Mouse (Mus musculus): ENCODE results near the gene Ccp110.

Gene Ccp110

GRCm38 (mm10) chr7:118712228-118713173, at the start of gene Ccp110:
Gene Ccp110 (plus strand): TSS chr7:118712552.
- peak; percentile 89 to 90 for DNase-seq (ENCODE audit: low spot score in 2 of 2)

- DNase-seq (ENCODE audit: low spot score in 2 of 2) = no peak
These were observed 44.6 kb upstream of the Ccp110 start for GRCm38 (mm10) chr7:118667773-118668172.

- DNase-seq (ENCODE audit: low spot score in 2 of 2) = no peak
These were observed 42.2 kb upstream of the Ccp110 start for GRCm38 (mm10) chr7:118670142-118670541.

- DNase-seq (ENCODE audit: low spot score in 2 of 2) = no peak
These were observed 35.5 kb upstream of the Ccp110 start for GRCm38 (mm10) chr7:118676826-118677225.

- DNase-seq (ENCODE audit: low spot score in 2 of 2) = peak; percentile 34 to 77
These were observed 24.2 kb upstream of the Ccp110 start for GRCm38 (mm10) chr7:118688199-118688598.

GRCm38 (mm10) chr7:118689088-118689487, 23.3 kb upstream of the Ccp110 start:
- DNase-seq (ENCODE audit: low spot score in 2 of 2) = no peak

- DNase-seq (ENCODE audit: low spot score in 2 of 2) = no peak
These were observed 21.1 kb upstream of the Ccp110 start for GRCm38 (mm10) chr7:118691287-118691686.

- DNase-seq (ENCODE audit: low spot score in 2 of 2) = no peak
These were observed 16.2 kb upstream of the Ccp110 start for GRCm38 (mm10) chr7:118696146-118696545.

GRCm38 (mm10) chr7:118697168-118697567, 15.2 kb upstream of the Ccp110 start:
- DNase-seq (ENCODE audit: low spot score in 2 of 2) = no peak

GRCm38 (mm10) chr7:118698882-118699281, 13.5 kb upstream of the Ccp110 start:
- DNase-seq (ENCODE audit: low spot score in 2 of 2) = no peak

GRCm38 (mm10) chr7:118703144-118703561, 9.2 kb upstream of the Ccp110 start:
- DNase-seq (ENCODE audit: low spot score in 2 of 2) = no peak

- no peak for DNase-seq (ENCODE audit: low spot score in 2 of 2)
These were observed 8.1 kb upstream of the Ccp110 start for GRCm38 (mm10) chr7:118704001-118704850.

- DNase-seq (ENCODE audit: low spot score in 2 of 2) = peak; percentile 87
These were observed 7.0 kb upstream of the Ccp110 start, which contains the start of gene Gde1 for GRCm38 (mm10) chr7:118705101-118705961. Gene Gde1 (minus strand): TSS chr7:118705778.

- DNase-seq (ENCODE audit: low spot score in 2 of 2) = no peak
These were observed 6.3 kb upstream of the Ccp110 start for GRCm38 (mm10) chr7:118706051-118706450.

GRCm38 (mm10) chr7:118706488-118706887, 5.9 kb upstream of the Ccp110 start:
- DNase-seq (ENCODE audit: low spot score in 2 of 2) = no peak

GRCm38 (mm10) chr7:118707216-118707615, 5.1 kb upstream of the Ccp110 start:
- DNase-seq (ENCODE audit: low spot score in 2 of 2) = no peak

- DNase-seq (ENCODE audit: low spot score in 2 of 2) = no peak
These were observed 4.3 kb upstream of the Ccp110 start for GRCm38 (mm10) chr7:118708002-118708401.

- DNase-seq (ENCODE audit: low spot score in 2 of 2) = no peak
These were observed 1.6 kb upstream of the Ccp110 start for GRCm38 (mm10) chr7:118710776-118711175.

- DNase-seq (ENCODE audit: low spot score in 2 of 2) = no peak
These were observed 2.5 kb downstream of the Ccp110 start for GRCm38 (mm10) chr7:118714873-118715272.

- DNase-seq (ENCODE audit: low spot score in 2 of 2) = no peak
These were observed 5.7 kb downstream of the Ccp110 start for GRCm38 (mm10) chr7:118718066-118718465.

GRCm38 (mm10) chr7:118723927-118724326, 11.6 kb downstream of the Ccp110 start:
- DNase-seq (ENCODE audit: low spot score in 2 of 2) = no peak

Measured in thymus, postnatal 10 days (tissue).